Mouse (Mus musculus): ENCODE measurements at regions not wholly inside any gene's neighbourhood (a gene's known extent, or its start where the extent isn't known, plus 50 kb on each side); places are given as distances from the start of the nearest gene placed in this dataset.

DNA sequence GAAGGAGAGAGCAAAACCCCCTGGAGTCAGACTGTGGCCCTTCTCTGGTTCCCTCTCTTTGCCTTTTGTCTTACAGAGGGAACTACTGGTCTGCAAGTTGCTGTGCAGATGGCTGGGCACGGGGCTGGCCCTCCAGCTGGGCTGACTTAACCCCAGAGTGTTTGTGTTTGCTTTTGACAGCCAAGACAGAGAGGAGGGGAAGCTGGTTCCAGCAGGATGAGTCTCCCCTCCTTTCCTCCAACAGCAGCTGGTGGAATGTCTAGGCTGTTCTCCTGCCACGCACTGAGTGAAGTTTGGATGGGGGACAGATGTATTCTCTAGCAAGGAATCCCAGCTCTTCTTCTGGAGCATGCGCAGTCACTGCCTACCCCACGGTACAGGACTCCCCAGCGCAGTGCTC is 56.5 kb upstream of the Zfhx3 start:
- TF ChIP-seq POLR2A (IDR thresholded peaks at IDR 0.05; ENCODE audit: control insufficient read depth, low read depth, low read length) (no peak), CTCF (IDR thresholded peaks at IDR 0.05; ENCODE audit: control insufficient read depth, insufficient read depth, insufficient replicate concordance, low read depth, low read length) (no peak)
